Mouse (Mus musculus) ES-E14 (cell line): ENCODE data around the gene Slc25a36.

ENCODE experiments used
- CHD2 ChIP-seq: IDR thresholded peaks from 2 replicates; pipeline ENCODE4 v1.6.1; 2014; ENCODE audit warnings: mild to moderate bottlenecking, low read depth, low read length, inconsistent platforms
- HCFC1 ChIP-seq: IDR thresholded peaks from 2 replicates; pipeline ENCODE4 v1.6.1; 2012; ENCODE audit warnings: low read length, inconsistent platforms, borderline replicate concordance; ENCODE audit not compliant: insufficient read depth
- MAFK ChIP-seq: IDR thresholded peaks from 2 replicates; pipeline ENCODE4 v1.6.1; 2014; ENCODE audit warnings: mild to moderate bottlenecking, low read depth, low read length, inconsistent platforms; ENCODE audit not compliant: insufficient read depth
- ZC3H11A ChIP-seq: IDR thresholded peaks from 2 replicates; pipeline ENCODE4 v1.6.1; 2012; ENCODE audit warnings: low read depth, mild to moderate bottlenecking, inconsistent platforms, low read length, borderline replicate concordance

- no peak for TF ChIP-seq CHD2
- no peak for TF ChIP-seq MAFK
- no peak for TF ChIP-seq ZC3H11A
- no peak for TF ChIP-seq HCFC1
Measured at GRCm38 (mm10) chr9:97121432-97121831, 10.5 kb upstream of the Slc25a36 start.
